Mouse (Mus musculus): ENCODE results near the gene Atp6v0e.

The Atp6v0e gene

GRCm38 (mm10) chr17:26662978-26663683, at the start of gene Atp6v0e:
Gene Atp6v0e, plus strand, starts transcription at chr17:26663231.
- DNase-seq (ENCODE audit: low read depth, low spot score) = peak; percentile 98

GRCm38 (mm10) chr17:26614286-26614685, 48.7 kb upstream of the Atp6v0e start:
- DNase-seq (ENCODE audit: low read depth, low spot score) = no peak

GRCm38 (mm10) chr17:26614708-26615486, 48.1 kb upstream of the Atp6v0e start:
- DNase-seq (ENCODE audit: low read depth, low spot score) = no peak

GRCm38 (mm10) chr17:26616696-26617095, 46.3 kb upstream of the Atp6v0e start:
- no peak for DNase-seq (ENCODE audit: low read depth, low spot score)

- DNase-seq (ENCODE audit: low read depth, low spot score) = no peak
These were observed 44.5 kb upstream of the Atp6v0e start for GRCm38 (mm10) chr17:26618498-26618897.

- no peak for DNase-seq (ENCODE audit: low read depth, low spot score)
These were observed 43.5 kb upstream of the Atp6v0e start for GRCm38 (mm10) chr17:26619577-26619976.

- no peak for DNase-seq (ENCODE audit: low read depth, low spot score)
These were observed 42.7 kb upstream of the Atp6v0e start for GRCm38 (mm10) chr17:26620292-26620691.

GRCm38 (mm10) chr17:26620786-26621766, 42.0 kb upstream of the Atp6v0e start:
- no peak for DNase-seq (ENCODE audit: low read depth, low spot score)

- DNase-seq (ENCODE audit: low read depth, low spot score) = no peak
These were observed 41.1 kb upstream of the Atp6v0e start for GRCm38 (mm10) chr17:26621912-26622311.

GRCm38 (mm10) chr17:26623991-26624390, 39.0 kb upstream of the Atp6v0e start:
- no peak for DNase-seq (ENCODE audit: low read depth, low spot score)

GRCm38 (mm10) chr17:26624999-26625398, 38.0 kb upstream of the Atp6v0e start:
- no peak for DNase-seq (ENCODE audit: low read depth, low spot score)

- no peak for DNase-seq (ENCODE audit: low read depth, low spot score)
These were observed 37.5 kb upstream of the Atp6v0e start for GRCm38 (mm10) chr17:26625521-26626010.

GRCm38 (mm10) chr17:26628479-26628878, 34.6 kb upstream of the Atp6v0e start:
- no peak for DNase-seq (ENCODE audit: low read depth, low spot score)

- no peak for DNase-seq (ENCODE audit: low read depth, low spot score)
These were observed 34.1 kb upstream of the Atp6v0e start for GRCm38 (mm10) chr17:26628936-26629335.

GRCm38 (mm10) chr17:26631811-26632327, 31.2 kb upstream of the Atp6v0e start:
- DNase-seq (ENCODE audit: low read depth, low spot score) = peak; percentile 96

- no peak for DNase-seq (ENCODE audit: low read depth, low spot score)
These were observed 29.8 kb upstream of the Atp6v0e start for GRCm38 (mm10) chr17:26633186-26633585.

GRCm38 (mm10) chr17:26633926-26634325, 29.1 kb upstream of the Atp6v0e start:
- DNase-seq (ENCODE audit: low read depth, low spot score) = no peak

GRCm38 (mm10) chr17:26634539-26634938, 28.5 kb upstream of the Atp6v0e start:
- DNase-seq (ENCODE audit: low read depth, low spot score) = no peak

GRCm38 (mm10) chr17:26635951-26636350, 27.1 kb upstream of the Atp6v0e start:
- no peak for DNase-seq (ENCODE audit: low read depth, low spot score)

- no peak for DNase-seq (ENCODE audit: low read depth, low spot score)
These were observed 25.2 kb upstream of the Atp6v0e start for GRCm38 (mm10) chr17:26637851-26638250.

GRCm38 (mm10) chr17:26638655-26639054, 24.4 kb upstream of the Atp6v0e start:
- no peak for DNase-seq (ENCODE audit: low read depth, low spot score)

All from telencephalon, adult 2 months (tissue).